Mouse (Mus musculus): ENCODE measurements around the gene Iqsec1.

DNA sequence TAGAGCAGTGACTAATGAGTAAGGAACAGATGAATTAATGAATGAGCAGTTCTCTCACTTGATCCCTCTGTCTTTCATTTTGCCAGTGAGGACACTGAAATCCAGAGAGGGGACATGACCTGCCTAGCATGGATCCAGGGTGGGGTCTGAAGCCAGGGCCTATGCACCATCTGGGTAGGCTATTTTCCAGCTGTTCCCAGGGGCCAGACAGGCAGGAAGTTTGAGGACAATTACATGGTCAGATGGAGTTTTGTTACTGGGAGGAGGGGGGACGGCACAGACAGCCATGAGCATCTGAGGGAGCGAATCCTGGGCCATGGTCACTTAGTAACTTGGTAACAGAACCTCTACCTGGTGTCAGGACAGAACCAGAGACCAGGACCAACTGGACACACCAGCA, 220.0 kb downstream of the Iqsec1 start:
- TF ChIP-seq PAX5 (IDR thresholded peaks at IDR 0.05; ENCODE audit: low read length), result no peak
- no peak for TF ChIP-seq ZKSCAN1 (IDR thresholded peaks at IDR 0.05; ENCODE audit: borderline replicate concordance, low read depth, low read length)
- TF ChIP-seq POLR2A (IDR thresholded peaks at IDR 0.05; ENCODE audit: low read depth, low read length), result no peak
- TF ChIP-seq BHLHE40 (IDR thresholded peaks at IDR 0.05; ENCODE audit: low read depth, low read length), result no peak
- no peak for TF ChIP-seq CTCF (conservative IDR thresholded peaks at IDR 0.05 in 1 of 2, IDR thresholded peaks at IDR 0.05 in 1 of 2; ENCODE audit: low read depth in 2 of 2, low read length in 2 of 2)
- TF ChIP-seq MEF2A (IDR thresholded peaks at IDR 0.05; ENCODE audit: borderline replicate concordance, low read depth, low read length), result no peak
- TF ChIP-seq KAT2A (IDR thresholded peaks at IDR 0.05; ENCODE audit: insufficient replicate concordance, low read length), result no peak
